Mouse (Mus musculus) CH12.LX (cell line): ENCODE measurements at regions not wholly inside any gene's neighbourhood (a gene's known extent, or its start where the extent isn't known, plus 50 kb on each side); places are given as distances from the start of the nearest gene placed in this dataset.

Source experiments
- CHD1 ChIP-seq: IDR thresholded peaks from 2 replicates; pipeline ENCODE4 v1.6.1; 2012; ENCODE audit warnings: low read depth, low read length, improper control_type of control experiment, inconsistent platforms
- CHD2 ChIP-seq: IDR thresholded peaks from 2 replicates; pipeline ENCODE4 v1.6.1; 2011; ENCODE audit warnings: low read length, improper control_type of control experiment
- CTCF ChIP-seq, 2 experiments: IDR thresholded peaks in 1 of 2; conservative IDR thresholded peaks in 1 of 2; 2 replicates each; pipeline ENCODE4 v1.5.1; 2011 to 2012; ENCODE audit warnings: low read depth in 2 of 2, low read length in 2 of 2, improper control_type of control experiment in 1 of 2, inconsistent platforms in 1 of 2, mild to moderate bottlenecking in 1 of 2, moderate library complexity in 1 of 2
- E2F4 ChIP-seq: IDR thresholded peaks from 2 replicates; pipeline ENCODE4 v1.6.1; 2011; ENCODE audit warnings: low read depth, low read length, improper control_type of control experiment; ENCODE audit not compliant: insufficient replicate concordance
- EP300 ChIP-seq: IDR thresholded peaks from 2 replicates; pipeline ENCODE4 v1.6.1; 2011; ENCODE audit warnings: low read length, improper control_type of control experiment
- NELFE ChIP-seq: IDR thresholded peaks from 2 replicates; pipeline ENCODE4 v1.6.1; 2011; ENCODE audit warnings: low read depth, low read length, improper control_type of control experiment
- POLR2A ChIP-seq: IDR thresholded peaks from 2 replicates; pipeline ENCODE4 v1.6.1; 2011; ENCODE audit warnings: low read depth, mild to moderate bottlenecking, improper control_type of control experiment, low read length
- RAD21 ChIP-seq: IDR thresholded peaks from 2 replicates; pipeline ENCODE4 v1.6.1; 2011; ENCODE audit warnings: low read depth, mild to moderate bottlenecking, low read length, improper control_type of control experiment, moderate library complexity
- RCOR1 ChIP-seq: conservative IDR thresholded peaks from 2 replicates; pipeline ENCODE4 v1.6.1; 2012; ENCODE audit warnings: low read depth, mild to moderate bottlenecking, inconsistent platforms, low read length, improper control_type of control experiment
- SIN3A ChIP-seq: IDR thresholded peaks from 2 replicates; pipeline ENCODE4 v1.6.1; 2012; ENCODE audit warnings: low read length, improper control_type of control experiment, inconsistent platforms
- TCF12 ChIP-seq: IDR thresholded peaks from 2 replicates; pipeline ENCODE4 v1.6.1; 2014; ENCODE audit warnings: low read depth, mild to moderate bottlenecking, inconsistent platforms, low read length, improper control_type of control experiment
- USF1 ChIP-seq: IDR thresholded peaks from 2 replicates; pipeline ENCODE4 v1.6.1; 2014; ENCODE audit warnings: low read depth, mild to moderate bottlenecking, inconsistent platforms, low read length, improper control_type of control experiment
- ZKSCAN1 ChIP-seq: IDR thresholded peaks from 2 replicates; pipeline ENCODE4 v1.6.1; 2012; ENCODE audit warnings: low read depth, inconsistent platforms, low read length, improper control_type of control experiment, borderline replicate concordance

- TF ChIP-seq EP300 (no peak), USF1 (no peak), CTCF (conservative IDR thresholded peaks at IDR 0.05 in 1 of 2, IDR thresholded peaks at IDR 0.05 in 1 of 2; ENCODE audit: low read depth in 2 of 2, low read length in 2 of 2) (no peak), RCOR1 (no peak), CHD1 (no peak), E2F4 (no peak), NELFE (no peak), RAD21 (no peak), POLR2A (no peak), SIN3A (no peak), CHD2 (no peak), ZKSCAN1 (no peak), TCF12 (no peak)
Measured at GRCm38 (mm10) chr16:77772075-77772474, 170.2 kb upstream of the Gm11146 start.
